Comparison of ENCODE assay signal across 8 mouse cellular contexts in the genomic region with DNA sequence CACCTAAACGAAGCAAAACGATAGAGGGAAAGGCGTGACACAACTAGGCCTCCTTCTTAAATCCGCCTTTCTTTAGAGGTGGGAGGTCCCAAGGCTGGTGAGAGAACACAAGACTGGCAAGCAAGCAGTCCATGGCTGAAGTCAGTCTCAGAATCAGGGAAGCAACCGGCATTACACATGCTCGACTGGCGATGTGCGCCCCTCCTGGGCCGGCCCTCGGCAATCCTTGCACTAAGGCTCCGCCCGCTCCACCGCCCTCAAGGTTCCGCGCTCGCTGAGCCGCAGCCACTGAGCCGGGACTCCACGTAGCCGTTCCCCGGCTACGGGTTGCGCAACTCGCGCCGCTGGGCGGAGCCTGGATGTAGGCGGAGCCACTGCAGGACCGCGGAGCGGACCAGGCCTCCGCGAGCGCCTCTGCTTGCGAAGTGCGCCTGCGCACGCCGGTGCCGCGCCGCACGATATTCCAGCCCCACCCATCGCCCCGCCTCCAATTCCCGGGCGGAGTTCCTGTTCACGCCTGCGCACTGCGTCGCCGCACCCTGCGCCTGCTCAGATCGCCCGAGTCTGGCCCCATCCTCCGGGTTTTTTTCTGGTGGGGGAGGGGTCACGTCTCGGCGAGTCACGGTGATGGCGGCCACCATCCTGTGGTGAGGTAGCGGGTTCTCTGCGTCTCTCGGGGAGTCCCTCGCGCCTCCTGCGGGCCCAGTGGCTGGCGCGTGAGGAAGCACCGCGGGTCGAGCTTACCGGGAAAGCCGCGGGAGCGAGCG. TPM values are rescaled to one million over a fixed set of nuclear protein-coding genes. Genes with fewer than 3 reads are reported as not detected.
A peak's percentile ranks its signal among the peaks of the same experiment; 100 is the strongest.
DNase-seq lines count a peak whose midpoint lies in the region; ATAC-seq and TF ChIP-seq lines count a peak whose summit lies in the region.

A gene (plus strand): TSS at position 592 of the 767 bp plus-strand sequence.

- no peak for TF ChIP-seq CTCF in bone marrow macrophage, adult 2 months (IDR thresholded peaks at IDR 0.05; ENCODE audit: low read depth, low read length)
- TF ChIP-seq CTCF in embryonic fibroblast, embryonic 13.5 days (IDR thresholded peaks at IDR 0.05; ENCODE audit: borderline replicate concordance, insufficient read depth, low read length): 0 out of 2 replicates have a peak, but pooled peaks have one; percentile 15

- H3K4me3 ChIP-seq in bone marrow macrophage, adult 2 months (ENCODE audit: insufficient read depth, low read length): peak within 1 kb of the TSS; percentile 95
- peak within 1 kb of the TSS; percentile 73 for H3K4me3 ChIP-seq in embryonic fibroblast, embryonic 13.5 days (ENCODE audit: insufficient read depth, low read length)
- H3K4me3 ChIP-seq in heart, embryonic 10.5 days: peak within 1 kb of the TSS; percentile 82
- H3K4me3 ChIP-seq in kidney, embryonic 15.5 days (replicated peaks): peak within 1 kb of the TSS; percentile 97

- 0 out of 2 replicates have a peak, but pooled peaks have one; percentile 42 for TF ChIP-seq POLR2A in bone marrow macrophage, adult 2 months (IDR thresholded peaks at IDR 0.05; ENCODE audit: borderline replicate concordance, low read depth, low read length)
- peak; percentile 98 for TF ChIP-seq POLR2A in embryonic fibroblast, embryonic 13.5 days (IDR thresholded peaks at IDR 0.05; ENCODE audit: low read depth, low read length)

- H3K9ac ChIP-seq in kidney, embryonic 15.5 days: peak within 1 kb of the TSS; percentile 97

- DNase-seq in A20 (ENCODE audit: low read depth, low spot score): peak; percentile 100
- DNase-seq in heart, embryonic 10.5 days (ENCODE audit: low spot score): peak; percentile 99
- peak; percentile 100 for DNase-seq in liver
- DNase-seq in spleen, postnatal 4 days (ENCODE audit: low spot score in 2 of 2): peak; percentile 100

- no peaks in the 10 kb centered on the region; the same call in 1 of the 2 replicates for H3K36me3 ChIP-seq in heart, embryonic 10.5 days
- H3K36me3 ChIP-seq in kidney, embryonic 15.5 days: no peaks in the 10 kb centered on the region

- no peaks in the 10 kb centered on the region for H3K9me3 ChIP-seq in heart, embryonic 10.5 days
- H3K9me3 ChIP-seq in kidney, embryonic 15.5 days (replicated peaks): no peaks in the 10 kb centered on the region

- 1% methylated on average over 77 of the region's 77 CpGs for WGBS in heart, embryonic 10.5 days
- WGBS in kidney, embryonic 15.5 days: under 1% methylated on average over 77 of the region's 77 CpGs

- peak; percentile 96 for ATAC-seq in kidney, embryonic 15.5 days (replicated peaks; ENCODE audit: low FRiP score)
- ATAC-seq in monocyte, adult 5-6 weeks (replicated peaks; ENCODE audit: insufficient number of reproducible peaks, low FRiP score, low TSS enrichment, poor library complexity, severe bottlenecking): peak; percentile 83

- H3K4me1 ChIP-seq in bone marrow macrophage, adult 2 months (ENCODE audit: control insufficient read depth, insufficient read depth, low read length): peaks cover 17% of the 10 kb centered on the region
- H3K4me1 ChIP-seq in embryonic fibroblast, embryonic 13.5 days (ENCODE audit: control insufficient read depth, insufficient read depth, low read length): peaks cover 10% of the 10 kb centered on the region
- peaks cover 25% of the 10 kb centered on the region for H3K4me1 ChIP-seq in heart, embryonic 10.5 days
- peaks cover 22% of the 10 kb centered on the region for H3K4me1 ChIP-seq in kidney, embryonic 15.5 days

- no peaks in the 10 kb centered on the region for H3K27me3 ChIP-seq in heart, embryonic 10.5 days (ENCODE audit: insufficient read depth, poor library complexity, severe bottlenecking)
- no peaks in the 10 kb centered on the region for H3K27me3 ChIP-seq in kidney, embryonic 15.5 days

- H3K4me2 ChIP-seq in kidney, embryonic 15.5 days: peak within 1 kb of the TSS; percentile 82

- peak within 1 kb of the TSS; percentile 79 for H3K27ac ChIP-seq in bone marrow macrophage, adult 2 months (ENCODE audit: insufficient read depth, low read depth, low read length)
- peak within 1 kb of the TSS; percentile 86 for H3K27ac ChIP-seq in embryonic fibroblast, embryonic 13.5 days (ENCODE audit: insufficient read depth, low read length)
- H3K27ac ChIP-seq in heart, embryonic 10.5 days: peak within 1 kb of the TSS; percentile 98
- H3K27ac ChIP-seq in kidney, embryonic 15.5 days: peak within 1 kb of the TSS; percentile 93

RNA-seq across cellular contexts. Expression of the gene that starts here (rescaled TPM):
- 68.9 and 83.9 TPM in 2 replicates for polyA plus RNA-seq in bone marrow macrophage, adult 2 months (2012; ENCODE audit: insufficient read depth, insufficient read length, missing spikeins)
- polyA plus RNA-seq in embryonic fibroblast, embryonic 13.5 days (2011; ENCODE audit: insufficient read length, low read depth, missing spikeins): 306 and 316 TPM in 2 replicates
- 64.8 and 85.9 TPM in 2 replicates for polyA plus RNA-seq in heart, embryonic 10.5 days (2016; fragmentation: Nextera tagmentation; extraction: Ambion mirVana)
- 83.3 and 92.1 TPM in 2 replicates for polyA plus RNA-seq in kidney, embryonic 15.5 days (2015; fragmentation: Nextera tagmentation; extraction: Ambion mirVana)
- total RNA-seq in monocyte, adult 5-6 weeks (2017): 78.7 to 109 TPM (median 79.7 TPM) in 3 replicates

Comparison
In these comparisons a context has a peak if more than half of its experiments do, and no peak if none do; other contexts are left out.
1. Peak in every context shown above with its lines: DNase-seq, ATAC-seq, H3K4me3 ChIP-seq and H3K27ac ChIP-seq.